Mouse (Mus musculus): Measurements from ENCODE around the gene Crtam. TPM values are rescaled to one million over a fixed set of nuclear protein-coding genes. Genes with fewer than 3 reads are reported as not detected.

Crtam gene
- polyA plus RNA-seq, 1 experiment = 0.09 TPM

GRCm38 (mm10) chr9:41012456-41012855, 8.0 kb upstream of the Crtam start:
- WGBS = 79% methylated on average over 5 of the region's 5 CpGs
- no peak for DNase-seq (ENCODE audit: low read depth, low spot score)

- WGBS = 68% methylated on average over 13 of the region's 13 CpGs
These were observed 7.3 kb upstream of the Crtam start for GRCm38 (mm10) chr9:41011512-41012436.

GRCm38 (mm10) chr9:41007785-41008184, 3.4 kb upstream of the Crtam start:
- DNase-seq (ENCODE audit: low read depth, low spot score) = no peak
- 32% methylated on average over 1 of the region's 1 CpGs for WGBS

More at GRCm38 (mm10) chr9:41011512-41012436, 7.3 kb upstream of the Crtam start:
- no peak for DNase-seq (ENCODE audit: low read depth, low spot score)

GRCm38 (mm10) chr9:40997116-40997779, 7.2 kb downstream of the Crtam start:
- 71% methylated on average over 7 of the region's 7 CpGs for WGBS

GRCm38 (mm10) chr9:40994075-40994474, 10.4 kb downstream of the Crtam start:
- DNase-seq (ENCODE audit: low read depth, low spot score) = no peak
- WGBS = 74% methylated on average over 5 of the region's 5 CpGs

More at GRCm38 (mm10) chr9:40997116-40997779, 7.2 kb downstream of the Crtam start:
- DNase-seq (ENCODE audit: low read depth, low spot score) = no peak

GRCm38 (mm10) chr9:40991511-40991910, 12.9 kb downstream of the Crtam start:
- 55% methylated on average over 6 of the region's 6 CpGs for WGBS
- no peak for DNase-seq (ENCODE audit: low read depth, low spot score)

- 31% methylated on average over 4 of the region's 4 CpGs for WGBS
- DNase-seq (ENCODE audit: low read depth, low spot score) = peak; percentile 7
These were observed 14.4 kb downstream of the Crtam start for GRCm38 (mm10) chr9:40989940-40990588.

GRCm38 (mm10) chr9:40984313-40984712, 20.1 kb downstream of the Crtam start:
- 77% methylated on average over 3 of the region's 3 CpGs for WGBS
- DNase-seq (ENCODE audit: low read depth, low spot score) = no peak

GRCm38 (mm10) chr9:40983758-40984157, 20.7 kb downstream of the Crtam start:
- WGBS = 86% methylated on average over 3 of the region's 3 CpGs

GRCm38 (mm10) chr9:40982480-40982879, 21.9 kb downstream of the Crtam start:
- WGBS = 45% methylated on average over 6 of the region's 6 CpGs
- DNase-seq (ENCODE audit: low read depth, low spot score) = no peak

More at GRCm38 (mm10) chr9:40983758-40984157, 20.7 kb downstream of the Crtam start:
- DNase-seq (ENCODE audit: low read depth, low spot score) = no peak

- 79% methylated on average over 11 of the region's 11 CpGs for WGBS
- no peak for DNase-seq (ENCODE audit: low read depth, low spot score)
These were observed 30.2 kb downstream of the Crtam start for GRCm38 (mm10) chr9:40974042-40974801.

GRCm38 (mm10) chr9:40964418-40964714, 40.1 kb downstream of the Crtam start:
- 26% methylated on average over 7 of the region's 7 CpGs for WGBS
- DNase-seq (ENCODE audit: low read depth, low spot score) = no peak

- WGBS = 3% methylated on average over 51 of the region's 51 CpGs
- DNase-seq (ENCODE audit: low read depth, low spot score) = no peak
These were observed 40.6 kb downstream of the Crtam start, which contains the start of gene Jhy for GRCm38 (mm10) chr9:40963586-40964417. TSS of gene Jhy (minus strand) at chr9:40964118.

- WGBS = 42% methylated on average over 3 of the region's 3 CpGs
- no peak for DNase-seq (ENCODE audit: low read depth, low spot score)
These were observed 43.0 kb downstream of the Crtam start for GRCm38 (mm10) chr9:40961401-40961800.

GRCm38 (mm10) chr9:40949039-40949615, 55.3 kb downstream of the Crtam start:
- DNase-seq (ENCODE audit: low read depth, low spot score) = no peak
- whole genome bisulfite sequencing = 52% methylated on average over 18 of the region's 18 CpGs

GRCm38 (mm10) chr9:40948473-40948872, 56.0 kb downstream of the Crtam start:
- WGBS = 91% methylated on average over 6 of the region's 6 CpGs

GRCm38 (mm10) chr9:40947131-40947530, 57.3 kb downstream of the Crtam start:
- DNase-seq (ENCODE audit: low read depth, low spot score) = no peak
- 29% methylated on average over 4 of the region's 4 CpGs for WGBS

More at GRCm38 (mm10) chr9:40948473-40948872, 56.0 kb downstream of the Crtam start:
- DNase-seq (ENCODE audit: low read depth, low spot score) = no peak

GRCm38 (mm10) chr9:40937425-40937824, 67.0 kb downstream of the Crtam start:
- DNase-seq (ENCODE audit: low read depth, low spot score) = no peak
- WGBS = 58% methylated on average over 7 of the region's 7 CpGs

All from large intestine, adult 2 months (tissue).